Mouse (Mus musculus): ENCODE data around the gene Gpr152. TPM values are rescaled to one million over a fixed set of nuclear protein-coding genes. Genes with fewer than 3 reads are reported as not detected.

Gpr152 gene
- polyA plus RNA-seq, 1 experiment from 2014 or later: not detected

- Histone ChIP-seq H3K27me3 (ENCODE audit: insufficient read depth, low read length) (no peaks in the 10 kb centered on the region), H3K9ac (replicated peaks) (no peak overlapping the region), H3K4me3 (ENCODE audit: low read depth, low read length) (no peak overlapping the region), H3K4me1 (ENCODE audit: insufficient read depth) (peaks cover 6% of the 10 kb centered on the region), H3K9me3 (ENCODE audit: low read length) (no peaks in the 10 kb centered on the region), H3K36me3 (replicated peaks; ENCODE audit: insufficient read depth, low read length) (peaks cover 2% of the 10 kb centered on the region; the same call in 1 of the 2 replicates), H3K4me2 (ENCODE audit: low read depth, low read length) (no peak overlapping the region), H3K27ac (ENCODE audit: low read depth) (no peak overlapping the region)
- ATAC-seq (no peak), DNase-seq (no peak)
- no peak for TF ChIP-seq CTCF (IDR thresholded peaks at IDR 0.05; ENCODE audit: low read depth)
- no peak for TF ChIP-seq EP300 (IDR thresholded peaks at IDR 0.05; ENCODE audit: low read depth)
- 65% methylated on average over 5 of the region's 5 CpGs for WGBS (ENCODE audit: insufficient replicate concordance)
These were observed 1.7 kb upstream of the Gpr152 start for GRCm38 (mm10) chr19:4137913-4138312.

- Histone ChIP-seq H3K4me2 (ENCODE audit: low read depth, low read length) (no peak overlapping the region), H3K4me3 (ENCODE audit: low read depth, low read length) (no peak overlapping the region), H3K27me3 (ENCODE audit: insufficient read depth, low read length) (no peaks in the 10 kb centered on the region), H3K9me3 (ENCODE audit: low read length) (no peaks in the 10 kb centered on the region), H3K9ac (replicated peaks) (no peak overlapping the region), H3K27ac (ENCODE audit: low read depth) (no peak overlapping the region), H3K36me3 (replicated peaks; ENCODE audit: insufficient read depth, low read length) (no peaks in the 10 kb centered on the region), H3K4me1 (ENCODE audit: insufficient read depth) (peaks cover 10% of the 10 kb centered on the region)
- DNase-seq (no peak), ATAC-seq (no peak)
- TF ChIP-seq EP300 (IDR thresholded peaks at IDR 0.05; ENCODE audit: low read depth) (no peak), CTCF (IDR thresholded peaks at IDR 0.05; ENCODE audit: low read depth) (no peak)
- 66% methylated on average over 6 of the region's 6 CpGs for WGBS (ENCODE audit: insufficient replicate concordance)
These were observed 560 bp downstream of the Gpr152 start for GRCm38 (mm10) chr19:4140147-4140546.

GRCm38 (mm10) chr19:4142416-4143173 lies 3.0 kb downstream of the Gpr152 start:
- no peak for TF ChIP-seq EP300 (IDR thresholded peaks at IDR 0.05; ENCODE audit: low read depth)
- TF ChIP-seq CTCF (IDR thresholded peaks at IDR 0.05; ENCODE audit: low read depth): no peak
- Histone ChIP-seq H3K36me3 (replicated peaks; ENCODE audit: insufficient read depth, low read length) (no peaks in the 10 kb centered on the region), H3K4me3 (ENCODE audit: low read depth, low read length) (no peak overlapping the region), H3K9me3 (ENCODE audit: low read length) (no peaks in the 10 kb centered on the region), H3K27me3 (ENCODE audit: insufficient read depth, low read length) (no peaks in the 10 kb centered on the region), H3K27ac (ENCODE audit: low read depth) (no peak overlapping the region), H3K4me2 (ENCODE audit: low read depth, low read length) (no peak overlapping the region), H3K9ac (replicated peaks) (no peak overlapping the region), H3K4me1 (ENCODE audit: insufficient read depth) (peaks cover 20% of the 10 kb centered on the region)
- DNase-seq (no peak), ATAC-seq (no peak)
- 79% methylated on average over 18 of the region's 18 CpGs for WGBS (ENCODE audit: insufficient replicate concordance)

- H3K27ac ChIP-seq (ENCODE audit: low read depth): peak within 1 kb of the TSS; percentile 74
- H3K4me3 ChIP-seq (ENCODE audit: low read depth, low read length): no peak within 1 kb of the TSS
- WGBS (ENCODE audit: insufficient replicate concordance): 47% methylated on average over 7 of the region's 7 CpGs
- ATAC-seq: no peak
- H3K27me3 ChIP-seq (ENCODE audit: insufficient read depth, low read length): no peaks in the 10 kb centered on the region
- no peaks in the 10 kb centered on the region for H3K36me3 ChIP-seq (replicated peaks; ENCODE audit: insufficient read depth, low read length)
- DNase-seq: no peak
- H3K4me1 ChIP-seq (ENCODE audit: insufficient read depth): peaks cover 24% of the 10 kb centered on the region
- TF ChIP-seq CTCF (IDR thresholded peaks at IDR 0.05; ENCODE audit: low read depth): no peak
- TF ChIP-seq EP300 (IDR thresholded peaks at IDR 0.05; ENCODE audit: low read depth): no peak
- no peak within 1 kb of the TSS; the same call in 1 of the 2 replicates for H3K9ac ChIP-seq (replicated peaks)
- H3K4me2 ChIP-seq (ENCODE audit: low read depth, low read length): no peak within 1 kb of the TSS
- H3K9me3 ChIP-seq (ENCODE audit: low read length): no peaks in the 10 kb centered on the region
These were observed 4.2 kb downstream of the Gpr152 start, which contains the start of gene Cabp4 for GRCm38 (mm10) chr19:4143759-4144268. TSS of gene Cabp4 (minus strand) at chr19:4144033.

GRCm38 (mm10) chr19:4144550-4145498 lies 5.2 kb downstream of the Gpr152 start:
- Histone ChIP-seq H3K36me3 (replicated peaks; ENCODE audit: insufficient read depth, low read length) (peaks cover under 1% of the 10 kb centered on the region; the same call in 1 of the 2 replicates), H3K9me3 (ENCODE audit: low read length) (no peaks in the 10 kb centered on the region), H3K27ac (ENCODE audit: low read depth) (peak overlapping the region; percentile 74), H3K27me3 (ENCODE audit: insufficient read depth, low read length) (no peaks in the 10 kb centered on the region), H3K4me2 (ENCODE audit: low read depth, low read length) (no peak overlapping the region), H3K9ac (replicated peaks) (no peak overlapping the region; the same call in 1 of the 2 replicates), H3K4me1 (ENCODE audit: insufficient read depth) (peaks cover 35% of the 10 kb centered on the region), H3K4me3 (ENCODE audit: low read depth, low read length) (no peak overlapping the region)
- DNase-seq: peak; percentile 53
- WGBS (ENCODE audit: insufficient replicate concordance): 61% methylated on average over 16 of the region's 16 CpGs
- ATAC-seq: no peak; the same call in 1 of the 2 replicates
- TF ChIP-seq CTCF (IDR thresholded peaks at IDR 0.05; ENCODE audit: low read depth): no peak
- no peak for TF ChIP-seq EP300 (IDR thresholded peaks at IDR 0.05; ENCODE audit: low read depth)

- TF ChIP-seq EP300 (IDR thresholded peaks at IDR 0.05; ENCODE audit: low read depth) (no peak), CTCF (IDR thresholded peaks at IDR 0.05; ENCODE audit: low read depth) (no peak)
- Histone ChIP-seq H3K9ac (replicated peaks) (no peak overlapping the region), H3K27ac (ENCODE audit: low read depth) (peak overlapping the region; percentile 74; the same call in 1 of the 2 replicates), H3K4me1 (ENCODE audit: insufficient read depth) (peaks cover 45% of the 10 kb centered on the region), H3K4me2 (ENCODE audit: low read depth, low read length) (no peak overlapping the region), H3K36me3 (replicated peaks; ENCODE audit: insufficient read depth, low read length) (peaks cover 12% of the 10 kb centered on the region), H3K4me3 (ENCODE audit: low read depth, low read length) (no peak overlapping the region), H3K9me3 (ENCODE audit: low read length) (no peaks in the 10 kb centered on the region), H3K27me3 (ENCODE audit: insufficient read depth, low read length) (no peaks in the 10 kb centered on the region)
- 89% methylated on average over 5 of the region's 5 CpGs for WGBS (ENCODE audit: insufficient replicate concordance)
- ATAC-seq (no peak), DNase-seq (no peak)
These were observed 6.3 kb downstream of the Gpr152 start for GRCm38 (mm10) chr19:4145936-4146335.

All from liver, postnatal 0 days (tissue).